ENCODE assay signal across 23 mouse cellular contexts in the genomic region with DNA sequence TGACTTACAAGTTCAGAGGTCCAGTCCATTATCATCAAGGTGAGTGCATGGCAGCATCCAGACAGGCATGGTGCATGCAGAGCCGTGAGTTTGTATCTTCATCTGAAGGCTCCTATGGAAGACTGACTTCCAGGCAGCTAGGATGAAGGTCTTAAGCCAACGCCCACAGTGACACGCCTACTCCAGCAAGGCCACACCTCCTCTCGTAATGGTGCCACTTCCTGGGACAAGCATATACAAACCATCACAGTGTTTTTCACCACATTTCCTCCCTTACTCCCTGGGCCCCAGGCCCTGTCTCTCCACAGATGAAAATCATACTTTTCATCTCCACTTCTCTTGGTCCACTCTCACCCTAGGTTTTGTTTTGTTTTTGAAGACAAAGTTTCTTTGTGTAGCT. TPM values are rescaled to one million over a fixed set of nuclear protein-coding genes. Genes with fewer than 3 reads are reported as not detected.
A peak's percentile ranks its signal among the peaks of the same experiment; 100 is the strongest.
DNase-seq lines count a peak whose midpoint lies in the region; ATAC-seq lines count a peak whose summit lies in the region.
"Had no signal": no experiment of that assay in that cellular context is flagged by ENCODE, and none has a peak within 500 bp of the region (broad histone marks: within the 10 kb centered on the region; RNA-seq: fewer than 3 reads in every experiment).

No protein-coding gene starts in this region.

- no peaks in the 10 kb centered on the region for H3K27me3 ChIP-seq in liver, embryonic 15.5 days
- H3K27me3 ChIP-seq: embryonic facial prominence, embryonic 15.5 days; forebrain, embryonic 12.5 days; hindbrain, embryonic 15.5 days; limb, embryonic 13.5 days; neural tube, embryonic 12.5 days; stomach, embryonic 15.5 days had no signal

- no peak overlapping the region for H3K4me3 ChIP-seq in liver, embryonic 15.5 days (replicated peaks)
- H3K4me3 ChIP-seq: embryonic facial prominence, embryonic 15.5 days; forebrain, embryonic 12.5 days; hindbrain, embryonic 15.5 days; limb, embryonic 13.5 days; midbrain, embryonic 10.5 days; neural tube, embryonic 12.5 days; stomach, embryonic 15.5 days had no signal

- no peaks in the 10 kb centered on the region for H3K4me1 ChIP-seq in liver, embryonic 15.5 days (replicated peaks)
- H3K4me1 ChIP-seq: embryonic facial prominence, embryonic 15.5 days; forebrain, embryonic 12.5 days; hindbrain, embryonic 15.5 days; limb, embryonic 13.5 days; midbrain, embryonic 10.5 days; neural tube, embryonic 12.5 days; stomach, embryonic 15.5 days had no signal

- 0 out of 2 replicates have a peak, but pooled peaks have one; percentile 40 for ATAC-seq in liver, embryonic 15.5 days (ENCODE audit: insufficient read depth)
- ATAC-seq in megakaryocyte progenitor cell, adult 5-6 weeks (replicated peaks; ENCODE audit: poor library complexity), result no peak

- H3K27ac ChIP-seq in liver, embryonic 15.5 days (replicated peaks), result no peak overlapping the region
- H3K27ac ChIP-seq: embryonic facial prominence, embryonic 15.5 days; forebrain, embryonic 12.5 days; hindbrain, embryonic 15.5 days; limb, embryonic 13.5 days; midbrain, embryonic 10.5 days; neural tube, embryonic 12.5 days; stomach, embryonic 15.5 days had no signal

- intact Hi-C loops in heart, postnatal 25 days (cut with DNase I), result no loop called here

- DNase-seq in heart, adult 11 months, result peak; percentile 77
- DNase-seq in heart, adult 9 months (ENCODE audit: low spot score in 2 of 2), result no peak
- peak; percentile 65 for DNase-seq in CD4-positive helper T cell, adult 2 months (ENCODE audit: low read depth, low spot score)
- DNase-seq in ZHBTc4 (ENCODE audit: low read depth, low spot score), result peak; percentile 70
- no peak for DNase-seq in cerebellum, adult 9-11 months
- DNase-seq in heart, postnatal 25 days (ENCODE audit: low spot score), result no peak
- DNase-seq: adrenal gland, postnatal 14 days; cerebellum, adult 18-20 months; gastrocnemius, postnatal 25 days; heart, postnatal 14 days; kidney, postnatal 4 days; lung, adult 2 months; thymus, postnatal 14 days had no signal

- H3K4me2 ChIP-seq in liver, embryonic 15.5 days, result no peak overlapping the region
- H3K4me2 ChIP-seq: embryonic facial prominence, embryonic 15.5 days; forebrain, embryonic 12.5 days; heart, embryonic 11.5 days; hindbrain, embryonic 15.5 days; limb, embryonic 13.5 days; neural tube, embryonic 12.5 days; stomach, embryonic 15.5 days had no signal

- peaks cover 93% of the 10 kb centered on the region for H3K36me3 ChIP-seq in liver, embryonic 15.5 days (replicated peaks)

- H3K9me3 ChIP-seq in liver, embryonic 15.5 days (replicated peaks), result no peaks in the 10 kb centered on the region
- H3K9me3 ChIP-seq: embryonic facial prominence, embryonic 15.5 days; forebrain, embryonic 12.5 days; hindbrain, embryonic 15.5 days; limb, embryonic 13.5 days; midbrain, embryonic 10.5 days; neural tube, embryonic 12.5 days; stomach, embryonic 15.5 days had no signal

- no peak overlapping the region for H3K9ac ChIP-seq in liver, embryonic 15.5 days
- H3K9ac ChIP-seq: embryonic facial prominence, embryonic 15.5 days; forebrain, embryonic 12.5 days; hindbrain, embryonic 15.5 days; limb, embryonic 13.5 days; neural tube, embryonic 12.5 days; stomach, embryonic 15.5 days had no signal

- WGBS in liver, embryonic 15.5 days (ENCODE audit: insufficient replicate concordance), result 68% methylated on average over 4 of the region's 4 CpGs

RNA-seq across cellular contexts. Expression of a gene that starts 26.5 kb away (rescaled TPM):
- polyA plus RNA-seq in liver, embryonic 15.5 days (2015; fragmentation: Nextera tagmentation; extraction: Ambion mirVana), result 69.9 and 70.2 TPM in 2 replicates
- 45.5 and 46.5 TPM in 2 replicates for total RNA-seq in megakaryocyte progenitor cell, adult 5-6 weeks (2015)
- 164 and 185 TPM in 2 replicates for total RNA-seq in megakaryocyte progenitor cell, adult 5-6 weeks (2017)
- 10 to 100 TPM; 87.1 to 88.8 TPM for total RNA-seq in heart, postnatal 25 days (2021)

RNA-seq across cellular contexts. Expression of a gene that starts 55.8 kb away (rescaled TPM):
- 8.3 and 10.6 TPM in 2 replicates for polyA plus RNA-seq in liver, embryonic 15.5 days (2015; fragmentation: Nextera tagmentation; extraction: Ambion mirVana)
- total RNA-seq in megakaryocyte progenitor cell, adult 5-6 weeks (2015), result 7.2 and 7.5 TPM in 2 replicates
- 21.7 and 26.0 TPM in 2 replicates for total RNA-seq in megakaryocyte progenitor cell, adult 5-6 weeks (2017)
- total RNA-seq in heart, postnatal 25 days (2021), result 10 to 100 TPM; 10.8 to 12.8 TPM

Comparison
In these comparisons a context has a peak if more than half of its experiments do, and no peak if none do; other contexts are left out.
1. DNase-seq: peak in heart, adult 11 months (single experiment), CD4-positive helper T cell, adult 2 months (single experiment) and ZHBTc4 (single experiment); none in heart, adult 9 months (0 of 2), cerebellum, adult 9-11 months (single experiment) and heart, postnatal 25 days (single experiment).